Mouse (Mus musculus) kidney, adult 18-20 months (tissue): Measurements from ENCODE around the gene Kcnk5.

Experiments used
- DNase-seq: peaks from one replicate; pipeline ENCODE4 v3.0.0; 2021

Gene Kcnk5

GRCm38 (mm10) chr14:20181466-20181921, at the start of gene Kcnk5:
TSS of gene Kcnk5 (minus strand) at chr14:20181809.
- peak; percentile 95 for DNase-seq

GRCm38 (mm10) chr14:20230063-20230491, 48.5 kb upstream of the Kcnk5 start:
- DNase-seq = peak; percentile 72

GRCm38 (mm10) chr14:20229437-20229836, 47.8 kb upstream of the Kcnk5 start:
- DNase-seq = peak; percentile 38

GRCm38 (mm10) chr14:20228336-20228735, 46.7 kb upstream of the Kcnk5 start:
- DNase-seq = peak; percentile 78

GRCm38 (mm10) chr14:20226982-20227381, 45.4 kb upstream of the Kcnk5 start:
- DNase-seq = peak; percentile 41

GRCm38 (mm10) chr14:20226488-20226887, 44.9 kb upstream of the Kcnk5 start:
- DNase-seq = no peak

GRCm38 (mm10) chr14:20225525-20225924, 43.9 kb upstream of the Kcnk5 start:
- DNase-seq = no peak

GRCm38 (mm10) chr14:20224576-20225218, 43.1 kb upstream of the Kcnk5 start:
- peak; percentile 65 for DNase-seq

GRCm38 (mm10) chr14:20224163-20224562, 42.6 kb upstream of the Kcnk5 start:
- DNase-seq = peak; percentile 71

- no peak for DNase-seq
These were observed 41.6 kb upstream of the Kcnk5 start for GRCm38 (mm10) chr14:20223253-20223652.

GRCm38 (mm10) chr14:20221083-20221482, 39.5 kb upstream of the Kcnk5 start:
- no peak for DNase-seq

GRCm38 (mm10) chr14:20219849-20220248, 38.2 kb upstream of the Kcnk5 start:
- DNase-seq = peak; percentile 62

GRCm38 (mm10) chr14:20217299-20217864, 35.8 kb upstream of the Kcnk5 start:
- no peak for DNase-seq

GRCm38 (mm10) chr14:20216561-20217298, 35.1 kb upstream of the Kcnk5 start:
- DNase-seq = no peak

- no peak for DNase-seq
These were observed 34.2 kb upstream of the Kcnk5 start for GRCm38 (mm10) chr14:20215826-20216225.

- no peak for DNase-seq
These were observed 32.5 kb upstream of the Kcnk5 start for GRCm38 (mm10) chr14:20214125-20214524.

GRCm38 (mm10) chr14:20211754-20212601, 30.4 kb upstream of the Kcnk5 start:
- DNase-seq = no peak

- no peak for DNase-seq
These were observed 28.3 kb upstream of the Kcnk5 start for GRCm38 (mm10) chr14:20209926-20210325.

GRCm38 (mm10) chr14:20208435-20208834, 26.8 kb upstream of the Kcnk5 start:
- DNase-seq = no peak

- DNase-seq = no peak
These were observed 24.1 kb upstream of the Kcnk5 start for GRCm38 (mm10) chr14:20205747-20206146.

- no peak for DNase-seq
These were observed 21.7 kb upstream of the Kcnk5 start for GRCm38 (mm10) chr14:20203301-20203700.

- DNase-seq = no peak
These were observed 21.1 kb upstream of the Kcnk5 start for GRCm38 (mm10) chr14:20202655-20203181.
